Mouse (Mus musculus) C2C12 (cell line): ENCODE measurements around the gene 3100002H09Rik. TPM values are rescaled to one million over a fixed set of nuclear protein-coding genes. Genes with fewer than 3 reads are reported as not detected.

Experiments
- H3K27me3 ChIP-seq: one replicate; pipeline ENCODE4 v1.6.1; 2011; ENCODE audit not compliant: control insufficient read depth, insufficient read depth, insufficient read length
- H3K36me3 ChIP-seq: one replicate; pipeline ENCODE4 v1.6.1; 2011; ENCODE audit not compliant: control insufficient read depth, insufficient read depth
- H3K4me3 ChIP-seq: one replicate; pipeline ENCODE4 v1.5.1; 2011; ENCODE audit warnings: mild to moderate bottlenecking, control low read depth; ENCODE audit not compliant: poor library complexity, insufficient read depth, severe bottlenecking
- H3K79me2 ChIP-seq: one replicate; pipeline ENCODE4 v1.6.1; 2011; ENCODE audit not compliant: control insufficient read depth, insufficient read depth
- H3K79me3 ChIP-seq: one replicate; pipeline ENCODE4 v1.6.1; 2011; ENCODE audit warnings: low read depth, control low read depth
- H3ac ChIP-seq: one replicate; pipeline ENCODE3; 2011; ENCODE audit warnings: low read depth; ENCODE audit not compliant: control insufficient read depth, insufficient read length
- CEBPB ChIP-seq: IDR thresholded peaks from one replicate; pipeline ENCODE4 v1.6.1; 2011; ENCODE audit warnings: low read depth, mild to moderate bottlenecking, control low read depth, moderate library complexity
- CTCF ChIP-seq: IDR thresholded peaks from one replicate; pipeline ENCODE4 v1.5.1; 2011; ENCODE audit not compliant: control insufficient read depth, insufficient read depth, insufficient read length
- FOSL1 ChIP-seq: IDR thresholded peaks from one replicate; pipeline ENCODE4 v1.8.0; 2011; ENCODE audit warnings: mild to moderate bottlenecking, low read length; ENCODE audit not compliant: poor library complexity, insufficient read depth, severe bottlenecking
- MAX ChIP-seq: IDR thresholded peaks from one replicate; pipeline ENCODE4 v1.6.1; 2011; ENCODE audit warnings: mild to moderate bottlenecking, control low read depth
- MYOD1 ChIP-seq: IDR thresholded peaks from one replicate; pipeline ENCODE4 v1.6.1; 2011; ENCODE audit warnings: low read depth; ENCODE audit not compliant: control insufficient read depth, insufficient read length
- MYOG ChIP-seq: IDR thresholded peaks from one replicate; pipeline ENCODE4 v1.6.1; 2011; ENCODE audit not compliant: control insufficient read depth, insufficient read length; ENCODE audit errors: extremely low read depth
- USF1 ChIP-seq: IDR thresholded peaks from one replicate; pipeline ENCODE4 v1.6.1; 2011; ENCODE audit warnings: low read depth, mild to moderate bottlenecking, control low read depth, moderate library complexity
- polyA plus RNA-seq: library from polyadenylated mRNA; unstranded; fragments of >200 nt; fragmentation: generic; extraction: Trizol; gene quantifications from one replicate; pipeline ENCODE4 v1.2.1, GENCODE M21; 2012; ENCODE audit warnings: missing spikeins

The 3100002H09Rik gene
- polyA plus RNA-seq, 1 experiment = not detected

GRCm38 (mm10) chr4:124622566-124622965, 12.0 kb upstream of the 3100002H09Rik start:
- Histone ChIP-seq H3K27me3 (peaks cover 56% of the 10 kb centered on the region), H3K79me3 (no peaks in the 10 kb centered on the region), H3K4me3 (no peak overlapping the region), H3ac (no peak overlapping the region), H3K36me3 (no peaks in the 10 kb centered on the region), H3K79me2 (no peaks in the 10 kb centered on the region)
- no peak for TF ChIP-seq USF1
- TF ChIP-seq MYOD1 = no peak
- no peak for TF ChIP-seq MYOG
- TF ChIP-seq CTCF = no peak
- no peak for TF ChIP-seq MAX
- TF ChIP-seq FOSL1 = no peak
- no peak for TF ChIP-seq CEBPB

GRCm38 (mm10) chr4:124621406-124621805, 10.8 kb upstream of the 3100002H09Rik start:
- Histone ChIP-seq H3K36me3 (no peaks in the 10 kb centered on the region), H3K4me3 (no peak overlapping the region), H3K79me3 (no peaks in the 10 kb centered on the region), H3K27me3 (peaks cover 59% of the 10 kb centered on the region), H3K79me2 (no peaks in the 10 kb centered on the region), H3ac (no peak overlapping the region)
- TF ChIP-seq MYOG (no peak), USF1 (no peak), FOSL1 (no peak), CEBPB (no peak), CTCF (no peak), MYOD1 (no peak), MAX (no peak)

- H3K79me2 ChIP-seq = no peaks in the 10 kb centered on the region
- H3K36me3 ChIP-seq = no peaks in the 10 kb centered on the region
- no peaks in the 10 kb centered on the region for H3K79me3 ChIP-seq
- peaks cover 49% of the 10 kb centered on the region for H3K27me3 ChIP-seq
- TF ChIP-seq CTCF (no peak), CEBPB (no peak), MAX (no peak), FOSL1 (no peak), USF1 (no peak)
- H3K4me3 ChIP-seq = no peak overlapping the region
- no peak overlapping the region for H3ac ChIP-seq
Observed at GRCm38 (mm10) chr4:124618599-124618998, 8.0 kb upstream of the 3100002H09Rik start.

- peaks cover 58% of the 10 kb centered on the region for H3K27me3 ChIP-seq
- no peak overlapping the region for H3ac ChIP-seq
- no peaks in the 10 kb centered on the region for H3K79me3 ChIP-seq
- H3K36me3 ChIP-seq = no peaks in the 10 kb centered on the region
- no peaks in the 10 kb centered on the region for H3K79me2 ChIP-seq
- TF ChIP-seq MYOD1 = no peak
- no peak for TF ChIP-seq USF1
- no peak for TF ChIP-seq MYOG
- TF ChIP-seq FOSL1 = no peak
- TF ChIP-seq CEBPB = no peak
- no peak for TF ChIP-seq MAX
- H3K4me3 ChIP-seq = no peak overlapping the region
Observed at GRCm38 (mm10) chr4:124616636-124617035, 6.0 kb upstream of the 3100002H09Rik start.

- TF ChIP-seq CEBPB (no peak), MAX (no peak), FOSL1 (no peak), USF1 (no peak), MYOG (no peak), CTCF (no peak)
- no peak overlapping the region for H3K4me3 ChIP-seq
- H3K36me3 ChIP-seq = no peaks in the 10 kb centered on the region
- no peaks in the 10 kb centered on the region for H3K79me3 ChIP-seq
- no peaks in the 10 kb centered on the region for H3K79me2 ChIP-seq
- peaks cover 63% of the 10 kb centered on the region for H3K27me3 ChIP-seq
- H3ac ChIP-seq = no peak overlapping the region
Observed at GRCm38 (mm10) chr4:124615986-124616385, 5.4 kb upstream of the 3100002H09Rik start.

- Histone ChIP-seq H3K4me3 (no peak overlapping the region), H3ac (no peak overlapping the region), H3K79me2 (no peaks in the 10 kb centered on the region), H3K27me3 (peaks cover 62% of the 10 kb centered on the region), H3K79me3 (no peaks in the 10 kb centered on the region), H3K36me3 (no peaks in the 10 kb centered on the region)
- TF ChIP-seq USF1 = no peak
- TF ChIP-seq CEBPB = no peak
Observed at GRCm38 (mm10) chr4:124615406-124615960, 4.9 kb upstream of the 3100002H09Rik start.
